Mouse (Mus musculus) frontal cortex, postnatal 14 days (tissue): ENCODE measurements around the gene Daam2.
A peak's percentile ranks its signal among the peaks of the same experiment; 100 is the strongest.

Experiments used
- DNase-seq, 2 experiments: peaks; one replicate each; pipeline ENCODE4 v3.0.0; 2022; ENCODE audit warnings: low spot score in 2 of 2

Daam2 gene

DNA sequence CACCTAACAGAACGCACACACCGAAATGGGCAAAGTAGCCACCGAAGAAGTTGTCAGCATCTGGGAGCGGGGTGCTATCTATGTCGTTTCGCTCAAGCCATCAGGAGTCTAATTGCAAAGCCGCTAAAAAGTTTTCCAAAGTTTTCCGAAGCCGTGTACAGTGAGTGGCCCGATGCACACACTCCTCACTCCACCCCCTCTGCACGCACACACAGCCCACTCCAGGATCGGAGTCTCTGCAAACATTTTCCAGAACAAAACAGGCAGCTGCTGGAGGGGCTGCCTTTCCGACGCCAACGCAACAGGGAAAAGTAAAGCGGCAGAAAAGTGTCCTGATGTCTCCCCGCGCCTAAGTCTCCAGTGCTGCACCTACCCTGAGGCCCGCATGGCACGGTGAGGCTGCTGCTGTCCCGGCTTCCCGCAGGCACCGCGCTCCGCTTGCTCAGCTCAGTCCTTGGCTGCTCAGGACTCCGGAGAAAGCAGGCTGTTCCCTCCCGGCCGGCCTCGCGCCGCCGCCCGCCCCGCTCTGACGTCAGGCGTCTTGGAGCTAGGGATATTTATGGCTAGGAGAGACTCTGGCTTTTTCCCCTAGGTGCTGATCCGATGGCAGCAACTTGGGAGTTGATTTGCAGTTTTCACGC, at the start of gene Daam2:
TSS of gene Daam2 (minus strand) at position 514 of the 641 bp plus-strand sequence.
- peak; percentile 32 to 55 for DNase-seq

- DNase-seq: no peak
These were observed 46.2 kb upstream of the Daam2 start for GRCm38 (mm10) chr17:49610296-49610695.

- no peak for DNase-seq
These were observed 43.3 kb upstream of the Daam2 start for GRCm38 (mm10) chr17:49607351-49608027.

DNA sequence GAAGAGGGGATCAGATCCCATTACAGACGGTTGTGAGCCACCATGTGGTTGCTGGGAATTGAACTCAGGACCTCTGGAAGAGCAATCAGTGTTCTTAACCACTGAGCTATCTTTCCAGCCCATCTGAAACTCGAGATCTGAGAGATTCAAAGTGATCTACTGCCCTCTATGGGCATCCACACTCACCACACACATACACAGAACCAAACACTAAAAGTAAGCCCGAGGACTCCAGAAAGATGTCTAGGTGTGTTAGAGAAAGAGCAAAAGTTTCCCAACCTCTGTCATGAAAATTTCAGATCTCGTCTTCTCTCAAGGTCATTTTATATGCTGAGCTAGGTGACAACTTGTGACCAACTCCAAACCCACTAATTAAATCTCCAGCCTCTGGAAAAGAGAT, 41.3 kb upstream of the Daam2 start:
- no peak for DNase-seq

DNA sequence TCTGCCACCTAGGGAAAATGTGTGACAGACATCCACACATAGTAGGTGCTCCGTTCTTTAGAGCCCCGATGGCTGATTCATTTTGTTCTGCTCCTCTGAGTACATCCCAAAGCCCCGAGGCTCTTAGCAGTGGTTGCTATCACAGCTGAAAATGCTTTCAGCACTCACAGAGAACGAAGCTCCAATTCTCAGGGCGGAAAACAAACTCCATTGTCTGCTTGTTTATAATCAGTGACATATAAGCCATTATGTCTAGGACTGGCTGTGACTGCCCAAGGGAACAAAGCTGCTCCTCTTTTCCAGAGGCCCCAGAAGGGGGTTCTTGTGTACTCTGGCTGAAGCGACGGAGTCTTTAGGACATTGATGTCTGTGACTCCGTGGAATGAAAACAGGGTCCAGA, 25.9 kb upstream of the Daam2 start:
- DNase-seq: no peak

GRCm38 (mm10) chr17:49582471-49582870, 18.3 kb upstream of the Daam2 start:
- DNase-seq: no peak

GRCm38 (mm10) chr17:49577321-49577720, 13.2 kb upstream of the Daam2 start:
- DNase-seq: no peak

DNA sequence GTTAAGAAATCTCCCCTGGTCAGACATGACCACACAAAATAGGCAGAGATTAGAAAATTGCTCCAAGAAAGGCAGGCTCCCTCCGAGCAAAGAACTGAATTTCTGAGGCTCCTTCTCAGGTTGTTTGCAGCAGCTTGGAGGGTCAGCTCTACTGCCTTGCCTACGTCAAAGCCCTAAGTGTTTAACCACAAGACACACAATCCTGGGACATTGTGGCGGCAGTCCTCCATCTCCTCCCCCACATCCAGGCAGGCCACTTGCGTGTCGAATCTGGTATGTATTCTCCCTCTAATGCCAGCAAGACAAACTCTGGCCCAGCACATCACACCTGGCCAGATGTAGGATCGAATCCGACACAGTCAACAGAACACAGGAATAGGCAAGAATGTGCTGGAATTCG, 4.6 kb upstream of the Daam2 start:
- no peak for DNase-seq

DNA sequence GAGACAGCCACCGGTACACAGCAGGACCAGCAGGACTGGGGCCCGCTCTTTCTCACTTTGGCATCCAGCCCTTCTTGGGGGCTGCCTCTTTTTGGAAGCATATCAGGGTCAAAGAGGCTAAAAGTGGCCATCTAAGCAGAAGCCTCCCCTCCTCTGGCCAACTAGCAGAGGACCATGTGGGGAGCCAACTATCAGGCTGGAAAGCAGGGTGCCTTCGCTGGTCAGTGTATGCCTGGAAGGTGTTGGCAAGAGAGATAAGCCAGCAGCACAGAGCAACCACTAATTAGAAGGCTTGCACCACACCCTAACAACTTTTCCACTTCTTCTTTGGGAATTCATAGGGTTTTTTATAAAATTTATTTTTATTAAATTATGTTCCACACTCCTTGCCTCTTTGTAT, 346 bp upstream of the Daam2 start:
- DNase-seq: no peak

- DNase-seq: no peak
These were observed 745 bp downstream of the Daam2 start for GRCm38 (mm10) chr17:49563416-49563780.

- DNase-seq: no peak
These were observed 1.3 kb downstream of the Daam2 start for GRCm38 (mm10) chr17:49562701-49563415.

- no peak for DNase-seq
These were observed 2.2 kb downstream of the Daam2 start for GRCm38 (mm10) chr17:49561985-49562384.

DNA sequence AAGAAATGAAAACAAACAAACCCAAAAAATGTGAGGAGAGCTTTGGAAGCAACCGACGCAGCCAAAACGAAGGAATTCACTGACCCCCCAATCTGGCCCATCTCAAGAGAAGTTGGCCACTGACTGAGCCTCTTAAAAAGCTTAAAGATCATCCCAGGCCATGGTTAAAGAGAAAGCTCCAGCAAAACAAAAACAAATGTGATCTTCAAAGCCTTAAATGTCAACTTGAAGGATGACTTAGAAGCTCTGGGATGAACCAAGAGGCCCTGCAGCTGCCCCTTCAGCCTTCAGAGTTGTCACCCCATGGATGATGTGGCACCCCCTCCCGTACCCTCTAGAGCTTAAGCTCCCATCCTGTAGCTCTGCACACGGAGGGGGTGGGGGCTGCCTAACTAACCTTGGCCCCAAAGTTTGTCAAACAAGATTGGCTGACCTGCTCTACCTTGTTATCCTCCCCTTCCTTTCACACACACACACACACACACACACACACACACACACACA, 4.3 kb downstream of the Daam2 start:
- DNase-seq: no peak

GRCm38 (mm10) chr17:49556169-49556568, 8.0 kb downstream of the Daam2 start:
- DNase-seq: no peak

DNA sequence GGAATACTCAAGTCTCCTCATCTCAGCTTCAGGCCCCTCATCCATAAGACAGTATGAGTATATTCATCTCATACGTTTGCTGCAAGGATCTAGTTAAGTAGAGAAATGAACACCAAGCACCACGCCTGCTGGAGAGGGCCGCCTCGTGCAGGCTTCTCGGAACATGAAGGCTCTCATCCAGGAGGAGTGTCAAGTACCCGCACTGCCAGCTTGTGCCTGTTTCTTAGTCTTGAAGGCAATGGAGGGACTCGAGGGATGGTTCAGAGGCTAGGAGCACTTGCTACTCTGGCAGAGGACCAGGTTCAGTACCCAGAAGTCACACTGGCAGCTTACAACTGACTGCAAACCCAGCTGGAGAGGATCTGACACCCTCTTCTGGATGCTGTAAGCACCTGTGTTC, 12.2 kb downstream of the Daam2 start:
- DNase-seq: no peak

DNA sequence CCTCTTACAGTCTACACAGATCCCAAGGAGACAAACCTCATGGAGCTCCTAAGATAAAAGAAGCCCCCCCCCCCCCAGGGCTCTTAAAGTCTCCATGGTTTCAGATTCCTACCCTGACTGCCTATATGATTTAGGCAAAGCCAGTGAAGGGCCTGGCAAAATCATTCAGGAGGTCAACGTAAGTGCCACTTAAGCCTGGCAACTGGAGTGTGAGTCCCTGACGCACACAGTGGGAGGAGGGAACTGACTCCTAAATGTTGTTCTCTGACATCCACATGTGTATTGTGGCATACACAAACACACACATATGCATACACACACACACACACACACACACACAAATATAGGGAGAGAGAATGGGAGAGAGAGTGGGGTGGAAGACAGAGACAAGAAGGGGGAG, 12.7 kb downstream of the Daam2 start:
- DNase-seq: no peak

DNA sequence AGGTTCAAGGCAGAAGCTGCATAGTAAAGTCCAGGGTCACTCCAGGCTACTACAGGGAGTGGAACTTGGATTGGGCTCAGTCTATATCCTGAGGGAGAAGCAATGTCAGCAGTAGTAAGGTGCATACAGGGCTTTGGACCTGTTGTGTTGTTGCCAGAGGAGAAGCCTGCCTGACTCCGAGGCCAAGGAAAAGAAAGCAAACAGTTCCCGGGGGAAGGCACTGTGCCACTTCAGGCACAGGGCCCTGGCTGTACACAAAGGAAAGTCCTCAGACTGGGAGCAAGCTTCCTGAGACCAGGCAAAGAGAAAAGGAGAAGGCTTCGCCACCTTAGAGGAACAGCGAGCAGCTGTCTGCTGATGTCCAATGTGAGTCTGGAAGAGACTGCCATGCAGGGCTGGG, 18.1 kb downstream of the Daam2 start:
- DNase-seq: no peak

DNA sequence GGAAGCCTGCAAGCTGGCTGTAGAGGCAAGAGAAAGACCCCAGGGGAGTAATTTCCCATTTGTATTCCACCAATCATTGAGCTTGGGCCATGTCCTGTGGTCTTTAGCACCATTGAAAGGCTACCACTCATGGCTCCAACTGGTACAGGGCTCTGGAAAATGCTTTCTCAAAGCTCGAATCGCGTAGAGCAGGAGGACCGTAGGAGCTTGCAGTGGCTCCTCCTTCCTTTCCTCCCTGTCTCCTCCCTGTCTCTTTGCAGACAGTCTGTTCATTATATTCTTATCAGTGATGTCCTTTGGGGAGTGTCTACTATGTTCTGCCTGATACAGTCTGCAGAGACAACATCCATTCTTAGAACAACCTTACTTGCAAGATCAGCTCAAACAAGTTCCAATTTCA, 18.7 kb downstream of the Daam2 start:
- no peak for DNase-seq

GRCm38 (mm10) chr17:49544561-49544960, 19.6 kb downstream of the Daam2 start:
- DNase-seq: no peak

- DNase-seq: no peak
These were observed 23.4 kb downstream of the Daam2 start for GRCm38 (mm10) chr17:49540706-49541105.

GRCm38 (mm10) chr17:49539204-49539603, 24.9 kb downstream of the Daam2 start:
- DNase-seq: peak in 1 of 2 experiments; percentile 75

DNA sequence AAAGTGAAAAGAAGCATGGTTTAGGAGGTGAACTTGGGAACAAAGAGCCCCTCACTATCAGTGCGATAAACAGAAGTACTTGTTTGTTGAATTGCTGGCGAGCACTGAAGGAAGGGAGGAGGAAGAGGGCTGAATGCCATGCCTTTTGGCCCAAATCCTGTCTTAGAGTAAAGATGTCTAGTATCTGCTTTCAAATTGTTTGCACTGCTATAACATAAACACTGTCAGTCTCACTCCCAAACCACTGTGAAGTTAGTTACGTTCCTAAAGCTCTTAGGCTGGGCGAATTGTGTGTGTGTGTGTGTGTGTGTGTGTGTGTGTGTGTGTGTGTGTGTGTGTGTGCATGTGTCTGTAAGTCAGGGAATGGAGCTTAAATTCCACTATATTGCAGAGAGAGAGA, 28.6 kb downstream of the Daam2 start:
- no peak for DNase-seq

DNA sequence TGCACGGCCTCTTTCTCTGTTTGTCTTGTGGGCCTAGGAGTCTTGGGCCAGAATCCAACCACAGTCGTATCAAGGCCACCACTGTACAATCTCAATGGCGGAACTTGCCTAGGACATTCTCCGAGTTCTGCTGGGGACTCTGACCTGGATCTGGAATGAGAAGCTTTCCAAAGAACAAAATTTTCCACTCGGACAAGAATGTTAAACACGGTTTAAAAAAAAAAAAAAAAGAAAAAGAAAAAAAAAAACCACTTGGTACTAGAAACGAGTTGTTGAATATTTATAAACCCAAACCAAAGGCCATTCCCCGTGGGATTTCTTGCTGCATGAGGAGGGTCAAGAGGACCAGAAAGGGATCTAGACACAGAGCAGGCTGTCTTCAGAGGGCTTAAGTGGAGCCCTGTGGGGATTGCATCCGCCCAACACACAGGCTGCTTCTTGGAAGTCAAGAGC, 29.9 kb downstream of the Daam2 start:
- DNase-seq: no peak
